In the genomic region with DNA sequence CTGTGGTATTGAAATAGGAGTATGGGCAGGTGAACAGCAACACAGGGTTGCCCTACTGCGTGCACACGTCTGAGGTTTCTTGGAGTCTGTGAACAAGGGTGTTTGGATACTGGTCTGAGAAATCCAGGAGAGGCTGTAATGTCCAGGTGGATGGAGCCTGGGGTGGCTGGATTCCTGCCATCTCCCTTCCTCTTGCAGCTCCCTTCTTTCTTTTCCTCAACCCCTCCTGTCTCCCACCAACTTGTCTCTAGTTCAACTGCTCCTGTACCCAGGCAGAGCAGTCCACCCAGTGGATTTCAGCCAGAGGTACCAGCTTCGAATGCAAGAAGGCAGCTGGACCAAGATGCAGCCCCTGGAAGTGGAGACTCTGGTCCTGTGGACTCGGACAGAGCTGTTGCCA, we compare ENCODE assay signal across 19 mouse cellular contexts.
A peak's percentile ranks its signal among the peaks of the same experiment; 100 is the strongest.
DNase-seq lines count a peak whose midpoint lies in the region; ATAC-seq lines count a peak whose summit lies in the region.
"Had no signal": no experiment of that assay in that cellular context is flagged by ENCODE, and none has a peak within 500 bp of the region (broad histone marks: within the 10 kb centered on the region; RNA-seq: fewer than 3 reads in every experiment).

No protein-coding gene starts in this region.

- peak; percentile 44 to 48 for DNase-seq in cerebellum, adult 18-20 months
- DNase-seq in cerebellum, adult 11 months, result no peak
- DNase-seq in cerebellum, adult 9-11 months, result peak; percentile 59
- DNase-seq in cerebellum, adult 11-12 months, result no peak
- peak; percentile 50 to 51 for DNase-seq in cerebellum, postnatal 14 days
- peak; percentile 18 for DNase-seq in brain, adult 2 months (ENCODE audit: low read depth, low spot score)
- no peak for DNase-seq in ovary, adult 18-20 months (ENCODE audit: low spot score)
- DNase-seq: adrenal gland, adult 8-10 months; adrenal gland, postnatal 14 days; adrenal gland, postnatal 36 days; B cell, adult 2 months; forebrain, postnatal 0 days; gastrocnemius, adult 2 months had no signal

- ATAC-seq in cerebellum, adult (ENCODE audit: insufficient number of reproducible peaks, low FRiP score, low TSS enrichment), result no peak
- ATAC-seq: activated CD4-positive, CD25-positive, alpha-beta regulatory T cell, adult 4 months; CD4-positive, CD25-positive, alpha-beta regulatory T cell, adult 4 months; forebrain, embryonic 13.5 days; forebrain, embryonic 15.5 days; forebrain, postnatal 0 days; Patski had no signal

Comparison
In these comparisons a context has a peak if more than half of its experiments do, and no peak if none do; other contexts are left out.
1. DNase-seq: peak in cerebellum, adult 18-20 months (2 of 2), cerebellum, adult 9-11 months (single experiment), cerebellum, postnatal 14 days (2 of 2) and brain, adult 2 months (single experiment); none in cerebellum, adult 11 months (single experiment), cerebellum, adult 11-12 months (single experiment) and ovary, adult 18-20 months (single experiment).